Mouse (Mus musculus): ENCODE data around the gene Plagl1.
A peak's percentile ranks its signal among the peaks of the same experiment; 100 is the strongest.

Plagl1 gene

GRCm38 (mm10) chr10:13082459-13082858, 22.2 kb downstream of the Plagl1 start:
- DNase-seq (ENCODE audit: low spot score in 2 of 2) = no peak

- peak; percentile 6 to 22 for DNase-seq (ENCODE audit: low spot score in 2 of 2)
Observed at GRCm38 (mm10) chr10:13090596-13091424, 30.5 kb downstream of the Plagl1 start.

GRCm38 (mm10) chr10:13092996-13093395, 32.7 kb downstream of the Plagl1 start:
- DNase-seq (ENCODE audit: low spot score in 2 of 2) = no peak

- DNase-seq (ENCODE audit: low spot score in 2 of 2) = no peak
Observed at GRCm38 (mm10) chr10:13098895-13099294, 38.6 kb downstream of the Plagl1 start.

GRCm38 (mm10) chr10:13100061-13100648, 39.9 kb downstream of the Plagl1 start:
- DNase-seq (ENCODE audit: low spot score in 2 of 2) = no peak

GRCm38 (mm10) chr10:13102360-13102759, 42.1 kb downstream of the Plagl1 start:
- DNase-seq (ENCODE audit: low spot score in 2 of 2) = no peak

- DNase-seq (ENCODE audit: low spot score in 2 of 2) = no peak
Observed at GRCm38 (mm10) chr10:13103838-13104237, 43.5 kb downstream of the Plagl1 start.

GRCm38 (mm10) chr10:13106909-13107624, 46.8 kb downstream of the Plagl1 start:
- no peak for DNase-seq (ENCODE audit: low spot score in 2 of 2)

- DNase-seq (ENCODE audit: low spot score in 2 of 2) = no peak
Observed at GRCm38 (mm10) chr10:13108021-13108548, 47.8 kb downstream of the Plagl1 start.

- DNase-seq (ENCODE audit: low spot score in 2 of 2) = no peak
Observed at GRCm38 (mm10) chr10:13108847-13109246, 48.5 kb downstream of the Plagl1 start.

- DNase-seq (ENCODE audit: low spot score in 2 of 2) = no peak
Observed at GRCm38 (mm10) chr10:13109781-13110180, 49.5 kb downstream of the Plagl1 start.

- no peak for DNase-seq (ENCODE audit: low spot score in 2 of 2)
Observed at GRCm38 (mm10) chr10:13112849-13113248, 52.5 kb downstream of the Plagl1 start.

GRCm38 (mm10) chr10:13113641-13114040, 53.3 kb downstream of the Plagl1 start:
- no peak for DNase-seq (ENCODE audit: low spot score in 2 of 2)

GRCm38 (mm10) chr10:13115030-13115429, 54.7 kb downstream of the Plagl1 start:
- no peak for DNase-seq (ENCODE audit: low spot score in 2 of 2)

- no peak for DNase-seq (ENCODE audit: low spot score in 2 of 2)
Observed at GRCm38 (mm10) chr10:13116706-13117665, 56.7 kb downstream of the Plagl1 start.

- DNase-seq (ENCODE audit: low spot score in 2 of 2) = no peak
Observed at GRCm38 (mm10) chr10:13118024-13118769, 57.9 kb downstream of the Plagl1 start.

GRCm38 (mm10) chr10:13118770-13119102, 58.4 kb downstream of the Plagl1 start:
- no peak for DNase-seq (ENCODE audit: low spot score in 2 of 2)

- DNase-seq (ENCODE audit: low spot score in 2 of 2) = no peak
Observed at GRCm38 (mm10) chr10:13119300-13119699, 59.0 kb downstream of the Plagl1 start.

- DNase-seq (ENCODE audit: low spot score in 2 of 2) = no peak
Observed at GRCm38 (mm10) chr10:13125811-13126210, 65.5 kb downstream of the Plagl1 start.

- peak in 1 of 2 experiments; percentile 18 for DNase-seq (ENCODE audit: low spot score in 2 of 2)
Observed at GRCm38 (mm10) chr10:13127335-13127734, 67.0 kb downstream of the Plagl1 start.

- DNase-seq (ENCODE audit: low spot score in 2 of 2) = no peak
Observed at GRCm38 (mm10) chr10:13127946-13128345, 67.6 kb downstream of the Plagl1 start.

Measured in spleen, postnatal 10 days (tissue).